Mouse (Mus musculus) heart, adult 2 months (tissue): ENCODE measurements around the gene Spred1. TPM values are rescaled to one million over a fixed set of nuclear protein-coding genes. Genes with fewer than 3 reads are reported as not detected.
"Not testable (repeated sequence)": the region's sequence is repeated elsewhere in the genome, so short reads cannot be mapped to it uniquely, and the experiment has no call there.

Source experiments
- DNase-seq, 2 experiments: peaks; one replicate each; pipeline ENCODE4 v3.0.0; 2021
- H3K27ac ChIP-seq: fragments of 200-600 bp; 2 replicates; pipeline ENCODE4 v1.8.1; 2022
- H3K27me3 ChIP-seq: fragments of 200-500 bp; 2 replicates; pipeline ENCODE4 v1.6.1; 2012; ENCODE audit warnings: mild to moderate bottlenecking, low read length, inconsistent platforms, mixed read lengths; ENCODE audit not compliant: control insufficient read depth, insufficient read depth
- H3K36me3 ChIP-seq: fragments of 200-500 bp; 2 replicates; pipeline ENCODE4 v1.6.1; 2012; ENCODE audit warnings: low read length, inconsistent platforms; ENCODE audit not compliant: control insufficient read depth, insufficient read depth
- H3K4me1 ChIP-seq: fragments of 200-500 bp; 2 replicates; pipeline ENCODE4 v1.6.1; 2011; ENCODE audit warnings: low read length; ENCODE audit not compliant: control insufficient read depth, insufficient read depth
- H3K4me3 ChIP-seq: fragments of 200-600 bp; 2 replicates; pipeline ENCODE4 v1.8.1; 2022
- H3K79me2 ChIP-seq: fragments of 200-500 bp; replicated peaks from 2 replicates; pipeline ENCODE4 v1.6.1; 2012; ENCODE audit warnings: mild to moderate bottlenecking, inconsistent platforms, low read length, moderate library complexity, mixed read lengths; ENCODE audit not compliant: control insufficient read depth, insufficient read depth
- H3K9ac ChIP-seq: fragments of 200-500 bp; 2 replicates; pipeline ENCODE4 v1.6.1; 2012; ENCODE audit warnings: low read depth, mild to moderate bottlenecking, control low read depth, inconsistent platforms, low read length, mixed read lengths
- CTCF ChIP-seq: fragments of 200-600 bp; IDR thresholded peaks from 2 replicates; pipeline ENCODE4 v1.8.1; 2022; ENCODE audit warnings: antibody characterized with exemption, mild to moderate bottlenecking, moderate library complexity
- EP300 ChIP-seq: fragments of 200-500 bp; IDR thresholded peaks from 2 replicates; pipeline ENCODE4 v1.6.1; 2011; ENCODE audit warnings: low read depth, low read length, control low read depth; ENCODE audit not compliant: insufficient read depth
- POLR2A ChIP-seq: fragments of 200-500 bp; IDR thresholded peaks from 2 replicates; pipeline ENCODE4 v1.6.1; 2011; ENCODE audit warnings: mild to moderate bottlenecking, low read depth, low read length, control low read depth; ENCODE audit not compliant: insufficient read depth
- WGBS: fragments of 180-500 bp; shearing (Covaris S2); methylation state at CpG from one replicate; pipeline ENCODE4 v1.1.7; 2018; 5-methylcytosine and 5-hydroxymethylcytosine counted together
- intact Hi-C: fragments of 180-260 bp; cut with DNase I; formaldehyde crosslinking; loops from one replicate; pipeline ENCODE4 v1.15.1; 2025
- polyA plus RNA-seq: library from polyadenylated mRNA; depleted of rRNA; stranded (reverse); fragments of >200 nt; gene quantifications from 2 replicates; pipeline ENCODE4 v1.2.3, GENCODE M21; 2012
- total RNA-seq, 2 experiments: library from RNA; stranded (reverse); gene quantifications; 2 replicates each; pipeline ENCODE4 v1.2.3; 2021

The Spred1 gene
- total and polyA plus RNA-seq, 3 experiments: 3.7 to 15.6 (median 14.0) TPM

GRCm38 (mm10) chr2:117129156-117129555 is 8.0 kb downstream of the Spred1 start:
- Histone ChIP-seq H3K9ac (no peak overlapping the region), H3K79me2 (peaks cover 10% of the 10 kb centered on the region), H3K4me1 (peaks cover 13% of the 10 kb centered on the region), H3K4me3 (no peak overlapping the region), H3K27me3 (no peaks in the 10 kb centered on the region), H3K36me3 (peaks cover 20% of the 10 kb centered on the region), H3K27ac (no peak overlapping the region)
- WGBS: 68% methylated on average over 2 of the region's 2 CpGs
- no peak for DNase-seq
- intact Hi-C loops: no loop called here
- no peak for TF ChIP-seq CTCF
- TF ChIP-seq EP300: no peak
- TF ChIP-seq POLR2A: no peak

DNA sequence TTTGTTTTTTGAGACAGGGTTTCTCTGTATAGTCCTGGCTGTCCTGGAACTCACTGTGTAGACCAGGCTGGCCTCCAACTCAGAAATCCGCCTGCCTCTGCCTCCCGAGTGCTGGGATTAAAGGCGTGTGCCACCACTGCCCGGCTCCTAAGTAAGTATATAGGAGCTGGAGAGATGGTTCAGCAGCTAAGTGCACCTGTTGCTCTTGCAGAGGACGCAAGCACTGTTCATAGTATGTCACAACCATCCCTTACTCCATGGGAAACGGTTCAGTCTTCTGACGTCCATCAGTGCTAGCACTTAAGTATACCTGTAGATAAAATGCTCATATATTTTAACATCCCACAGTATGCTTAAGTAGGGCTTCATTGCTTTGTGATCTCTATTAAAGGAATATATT is 9.9 kb downstream of the Spred1 start:
- H3K79me2 ChIP-seq, intact Hi-C loops, DNase-seq, H3K4me3 ChIP-seq, H3K27me3 ChIP-seq, H3K27ac ChIP-seq, H3K9ac ChIP-seq: not testable (repeated sequence)
- H3K4me1 ChIP-seq: peaks cover 18% of the 10 kb centered on the region
- WGBS: 86% methylated on average over 7 of the region's 7 CpGs
- peaks cover 17% of the 10 kb centered on the region for H3K36me3 ChIP-seq

DNA sequence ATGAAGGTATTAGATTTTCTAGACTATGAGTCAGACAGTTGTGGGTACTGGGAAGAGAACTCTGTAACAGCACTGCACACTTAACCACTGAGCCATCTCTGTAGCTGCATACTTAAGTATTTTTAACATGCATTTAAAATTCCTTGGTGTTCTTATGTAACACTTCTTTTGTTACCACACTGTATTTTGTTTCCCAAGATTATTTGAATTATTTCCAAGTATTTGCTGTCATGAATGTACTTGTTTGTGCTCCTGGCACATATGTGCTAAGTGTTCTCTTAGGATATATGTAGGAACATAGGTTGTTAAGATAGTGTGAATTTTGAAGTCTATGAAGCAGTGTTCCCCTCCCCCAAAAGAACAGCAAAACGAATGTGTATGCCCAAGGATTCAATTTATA is 10.7 kb downstream of the Spred1 start:
- H3K4me3 ChIP-seq: no peak overlapping the region
- H3K4me1 ChIP-seq: peaks cover 18% of the 10 kb centered on the region
- intact Hi-C loops: no loop called here
- H3K9ac ChIP-seq: no peak overlapping the region
- no peak for DNase-seq
- TF ChIP-seq POLR2A (no peak), CTCF (no peak), EP300 (no peak)
- peaks cover 16% of the 10 kb centered on the region for H3K36me3 ChIP-seq
- 65% methylated on average over 1 of the region's 1 CpGs for WGBS
- no peak overlapping the region for H3K27ac ChIP-seq
- H3K27me3 ChIP-seq: no peaks in the 10 kb centered on the region
- peaks cover 9% of the 10 kb centered on the region for H3K79me2 ChIP-seq

DNA sequence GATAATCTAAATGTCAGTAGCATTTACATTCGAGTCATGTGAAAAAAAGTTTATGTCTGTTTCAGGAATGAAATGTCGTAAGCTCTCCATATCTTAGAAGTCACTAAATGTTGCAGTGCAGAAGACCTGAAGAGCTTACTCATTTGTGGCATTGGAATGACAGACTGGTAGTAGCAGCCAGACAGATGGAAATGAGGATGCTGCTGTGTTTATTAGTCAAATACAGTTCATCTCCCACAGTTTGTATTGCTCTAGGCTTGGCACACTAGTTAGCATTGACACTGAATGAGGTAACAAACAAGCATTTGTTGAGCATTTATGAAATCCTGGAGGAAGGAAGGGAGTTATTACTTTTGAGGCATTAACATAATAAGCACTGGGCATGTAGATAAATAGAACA is 12.4 kb downstream of the Spred1 start:
- no peak for DNase-seq
- no peak overlapping the region for H3K4me3 ChIP-seq
- no peaks in the 10 kb centered on the region for H3K27me3 ChIP-seq
- peaks cover 15% of the 10 kb centered on the region for H3K4me1 ChIP-seq
- H3K79me2 ChIP-seq: peaks cover 5% of the 10 kb centered on the region
- TF ChIP-seq POLR2A: no peak
- TF ChIP-seq EP300: no peak
- TF ChIP-seq CTCF: no peak
- WGBS: 72% methylated on average over 2 of the region's 2 CpGs
- H3K27ac ChIP-seq: no peak overlapping the region
- H3K36me3 ChIP-seq: peaks cover 12% of the 10 kb centered on the region
- intact Hi-C loops: no loop called here
- no peak overlapping the region for H3K9ac ChIP-seq

GRCm38 (mm10) chr2:117137751-117138150 is 16.6 kb downstream of the Spred1 start:
- Histone ChIP-seq H3K4me1 (peaks cover 17% of the 10 kb centered on the region), H3K9ac (no peak overlapping the region), H3K36me3 (peaks cover 24% of the 10 kb centered on the region), H3K4me3 (no peak overlapping the region), H3K27me3 (no peaks in the 10 kb centered on the region), H3K27ac (no peak overlapping the region), H3K79me2 (peaks cover 4% of the 10 kb centered on the region; the same call in 1 of the 2 replicates)
- DNase-seq: no peak
- intact Hi-C loops: no loop called here
- 27% methylated on average over 1 of the region's 1 CpGs for WGBS
- TF ChIP-seq POLR2A (no peak), CTCF (no peak), EP300 (no peak)

- intact Hi-C loops: no loop called here
- no peak overlapping the region for H3K27ac ChIP-seq
- no peaks in the 10 kb centered on the region for H3K27me3 ChIP-seq
- no peak overlapping the region for H3K4me3 ChIP-seq
- H3K79me2 ChIP-seq: peaks cover 6% of the 10 kb centered on the region
- no peak overlapping the region for H3K9ac ChIP-seq
- no peak for TF ChIP-seq EP300
- TF ChIP-seq POLR2A: no peak
- no peak for TF ChIP-seq CTCF
- H3K4me1 ChIP-seq: peaks cover 17% of the 10 kb centered on the region
- DNase-seq: no peak
- 59% methylated on average over 5 of the region's 5 CpGs for WGBS
- peaks cover 24% of the 10 kb centered on the region for H3K36me3 ChIP-seq
Observed at GRCm38 (mm10) chr2:117138932-117139331, 17.8 kb downstream of the Spred1 start.
